ENCODE assay signal across 22 mouse cellular contexts in the genomic region with DNA sequence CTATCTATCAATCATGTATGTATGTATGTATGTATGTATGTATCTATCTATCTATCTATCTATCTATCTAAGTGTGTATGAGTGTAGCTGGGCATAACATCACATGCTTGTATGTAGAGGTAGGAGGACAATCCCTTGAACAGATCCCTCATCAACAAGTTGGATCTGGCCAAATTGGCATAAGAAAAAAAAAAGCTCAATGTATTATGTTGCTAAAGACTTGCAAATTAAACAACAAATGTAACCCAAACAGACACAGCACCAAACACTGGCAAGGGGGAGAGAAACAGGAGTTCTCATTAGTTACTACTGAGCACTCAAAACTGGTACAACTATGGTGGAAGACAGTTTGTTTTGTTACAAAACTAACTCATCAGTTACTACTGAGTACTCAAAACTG. TPM values are rescaled to one million over a fixed set of nuclear protein-coding genes. Genes with fewer than 3 reads are reported as not detected.
DNase-seq lines count a peak whose midpoint lies in the region; ATAC-seq and TF ChIP-seq lines count a peak whose summit lies in the region.
"Had no signal": no experiment of that assay in that cellular context is flagged by ENCODE, and none has a peak within 500 bp of the region (broad histone marks: within the 10 kb centered on the region; RNA-seq: fewer than 3 reads in every experiment).

No protein-coding gene starts in this region.

- DNase-seq in ES-CJ7 (ENCODE audit: low read depth, low spot score) (peak; percentile 54), ZHBTc4 (ENCODE audit: low read depth, low spot score) (peak; percentile 56)
- DNase-seq in forebrain, postnatal 0 days, result no peak
- no peak for DNase-seq in cerebellum, postnatal 36 days
- DNase-seq: adrenal gland, adult 2 months; adrenal gland, adult 8-10 months; adrenal gland, postnatal 10 days; adrenal gland, postnatal 14 days; adrenal gland, postnatal 25 days; adrenal gland, postnatal 36 days; B cell, adult 2 months; cerebellum, adult 11 months; cerebellum, adult 11-12 months; cerebellum, adult 18-20 months; cerebellum, adult 2 months; cerebellum, adult 8-10 months had no signal

- H3K9ac ChIP-seq in forebrain, postnatal 0 days, result no peak overlapping the region

- H3K4me3 ChIP-seq in forebrain, postnatal 0 days (ENCODE audit: low read depth, low read length), result no peak overlapping the region

- H3K4me1 ChIP-seq in forebrain, postnatal 0 days (ENCODE audit: insufficient read depth), result 0 out of 2 replicates have a peak, but pooled peaks cover 5% of the 10 kb centered on the region

- H3K4me2 ChIP-seq in forebrain, postnatal 0 days (ENCODE audit: low read depth), result no peak overlapping the region

- no peaks in the 10 kb centered on the region for H3K9me3 ChIP-seq in forebrain, postnatal 0 days (ENCODE audit: low read length)

- H3K27ac ChIP-seq in forebrain, postnatal 0 days (ENCODE audit: low read depth, low read length), result no peak overlapping the region

- TF ChIP-seq CTCF in forebrain, postnatal 0 days (IDR thresholded peaks at IDR 0.05; ENCODE audit: low read depth), result no peak

- no peaks in the 10 kb centered on the region for H3K27me3 ChIP-seq in forebrain, postnatal 0 days (ENCODE audit: insufficient read depth, low read length)
- H3K27me3 ChIP-seq: Patski had no signal

- no peak for ATAC-seq in forebrain, postnatal 0 days
- ATAC-seq: activated CD4-positive, CD25-positive, alpha-beta regulatory T cell, adult 4 months; CD4-positive, CD25-positive, alpha-beta regulatory T cell, adult 4 months; Patski had no signal

- no peaks in the 10 kb centered on the region for H3K36me3 ChIP-seq in forebrain, postnatal 0 days (ENCODE audit: insufficient read depth)
- H3K36me3 ChIP-seq: G1E had no signal

RNA-seq across cellular contexts. Expression of a gene that starts 2.6 kb away (rescaled TPM):
- total RNA-seq in forebrain, postnatal 0 days (2014; rRNA removed), result 187 and 234 TPM in 2 replicates
- 71.9 and 98.0 TPM in 2 replicates for polyA plus RNA-seq in forebrain, postnatal 0 days (2015; fragmentation: Nextera tagmentation; extraction: Ambion mirVana)
- total RNA-seq: MEL had no signal
- polyA plus RNA-seq: G1E had no signal

RNA-seq across cellular contexts. Expression of a gene that starts 26.2 kb away (rescaled TPM):
- 0.24 and 0.31 TPM in 2 replicates for total RNA-seq in forebrain, postnatal 0 days (2014; rRNA removed)
- 0.18 and 0.23 TPM in 2 replicates for polyA plus RNA-seq in forebrain, postnatal 0 days (2015; fragmentation: Nextera tagmentation; extraction: Ambion mirVana)
- total RNA-seq: CH12.LX, G1E, MEL had no signal
- polyA plus RNA-seq: activated CD4-positive, CD25-positive, alpha-beta regulatory T cell, adult 4 months; CD4-positive, CD25-positive, alpha-beta regulatory T cell, adult 4 months; cerebellum, adult 2 months; Patski had no signal

Comparison
In these comparisons a context has a peak if more than half of its experiments do, and no peak if none do; other contexts are left out.
1. DNase-seq: peak in ES-CJ7 (single experiment) and ZHBTc4 (single experiment); none in forebrain, postnatal 0 days (single experiment) and cerebellum, postnatal 36 days (0 of 2).